Mouse (Mus musculus): ENCODE results near the gene Gadl1. TPM values are rescaled to one million over a fixed set of nuclear protein-coding genes. Genes with fewer than 3 reads are reported as not detected.

The Gadl1 gene
- total and polyA plus RNA-seq, 3 experiments = 0.27 TPM; not detected in 2

DNA sequence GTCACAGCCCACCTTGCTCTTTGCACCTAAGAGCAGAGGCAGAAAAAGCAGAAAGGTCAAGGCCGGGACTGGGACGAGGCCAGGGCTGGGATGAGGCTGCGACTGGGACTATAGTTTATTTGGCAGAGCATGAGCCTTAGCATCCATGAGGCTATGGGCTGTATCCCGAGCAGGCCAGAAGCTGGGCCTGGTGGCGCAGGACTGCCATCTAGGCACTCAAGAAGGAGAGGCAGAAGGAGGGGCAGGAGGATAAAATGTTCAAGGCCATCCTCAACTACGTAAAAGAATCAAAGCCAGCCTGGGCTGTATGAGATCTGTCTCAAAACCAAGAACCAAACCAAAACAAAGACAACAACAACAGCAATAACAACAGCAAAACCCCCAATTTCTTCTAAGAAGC lies 213.3 kb downstream of the Gadl1 start:
- H3K4me3 ChIP-seq (ENCODE audit: low read depth, low read length) = no peak overlapping the region
- no peaks in the 10 kb centered on the region for H3K27me3 ChIP-seq (ENCODE audit: insufficient read depth, low read length)
- peaks cover 75% of the 10 kb centered on the region for H3K9me3 ChIP-seq (replicated peaks)
- no peaks in the 10 kb centered on the region for H3K4me1 ChIP-seq (ENCODE audit: insufficient read depth, low read depth, low read length)
- ATAC-seq (ENCODE audit: extremely low read depth, insufficient number of reproducible peaks, low FRiP score, poor library complexity, severe bottlenecking) (no peak), DNase-seq (ENCODE audit: low spot score) (no peak)
- no peaks in the 10 kb centered on the region for H3K36me3 ChIP-seq (replicated peaks)
- TF ChIP-seq CTCF (IDR thresholded peaks at IDR 0.05; ENCODE audit: low read depth, low read length) (no peak), GATA1 (IDR thresholded peaks at IDR 0.05; ENCODE audit: borderline replicate concordance, low read length) (no peak), POLR2AphosphoS5 (IDR thresholded peaks at IDR 0.05; ENCODE audit: insufficient replicate concordance, low read depth, low read length) (no peak), GATA2 (IDR thresholded peaks at IDR 0.05; ENCODE audit: borderline replicate concordance, low read depth, low read length) (no peak), TAL1 (conservative IDR thresholded peaks at IDR 0.05; ENCODE audit: low read depth, low read length) (no peak)

GRCm38 (mm10) chr9:116122969-116123589 lies 213.8 kb downstream of the Gadl1 start:
- Histone ChIP-seq H3K9me3 (replicated peaks) (peaks cover 76% of the 10 kb centered on the region), H3K4me1 (ENCODE audit: insufficient read depth, low read depth, low read length) (no peaks in the 10 kb centered on the region), H3K4me3 (ENCODE audit: low read depth, low read length) (no peak overlapping the region), H3K36me3 (replicated peaks) (no peaks in the 10 kb centered on the region), H3K27me3 (ENCODE audit: insufficient read depth, low read length) (no peaks in the 10 kb centered on the region)
- ATAC-seq (ENCODE audit: extremely low read depth, insufficient number of reproducible peaks, low FRiP score, poor library complexity, severe bottlenecking) = no peak
- DNase-seq (ENCODE audit: low spot score) = no peak
- TF ChIP-seq CTCF (IDR thresholded peaks at IDR 0.05; ENCODE audit: low read depth, low read length) (no peak), TAL1 (conservative IDR thresholded peaks at IDR 0.05; ENCODE audit: low read depth, low read length) (no peak), POLR2AphosphoS5 (IDR thresholded peaks at IDR 0.05; ENCODE audit: insufficient replicate concordance, low read depth, low read length) (no peak), GATA1 (IDR thresholded peaks at IDR 0.05; ENCODE audit: borderline replicate concordance, low read length) (no peak), GATA2 (IDR thresholded peaks at IDR 0.05; ENCODE audit: borderline replicate concordance, low read depth, low read length) (no peak)

Data from G1E (cell line).